Mouse (Mus musculus): Measurements from ENCODE around the gene Cpsf4l. TPM values are rescaled to one million over a fixed set of nuclear protein-coding genes. Genes with fewer than 3 reads are reported as not detected.
"Not testable (repeated sequence)": the region's sequence is repeated elsewhere in the genome, so short reads cannot be mapped to it uniquely, and the experiment has no call there.

The Cpsf4l gene
- total RNA-seq, 2 experiments from 2014 or later: not detected

GRCm38 (mm10) chr11:113668857-113669256, 41.0 kb downstream of the Cpsf4l start:
- no peak for DNase-seq (ENCODE audit: low spot score in 2 of 2)

- no peak for DNase-seq (ENCODE audit: low spot score in 2 of 2)
These were observed 42.1 kb downstream of the Cpsf4l start for GRCm38 (mm10) chr11:113667704-113668103.

GRCm38 (mm10) chr11:113667122-113667521, 42.7 kb downstream of the Cpsf4l start:
- DNase-seq (ENCODE audit: low spot score in 2 of 2): no peak

- no peak for DNase-seq (ENCODE audit: low spot score in 2 of 2)
These were observed 43.2 kb downstream of the Cpsf4l start for GRCm38 (mm10) chr11:113666648-113667047.

- no peak for DNase-seq (ENCODE audit: low spot score in 2 of 2)
These were observed 43.6 kb downstream of the Cpsf4l start for GRCm38 (mm10) chr11:113666205-113666604.

GRCm38 (mm10) chr11:113664279-113664678, 45.5 kb downstream of the Cpsf4l start:
- DNase-seq (ENCODE audit: low spot score in 2 of 2): no peak

GRCm38 (mm10) chr11:113661835-113662351, 47.9 kb downstream of the Cpsf4l start:
- no peak for DNase-seq (ENCODE audit: low spot score in 2 of 2)

- DNase-seq (ENCODE audit: low spot score in 2 of 2): no peak
These were observed 48.9 kb downstream of the Cpsf4l start for GRCm38 (mm10) chr11:113660940-113661339.

GRCm38 (mm10) chr11:113660213-113660612, 49.6 kb downstream of the Cpsf4l start:
- not testable (repeated sequence) for DNase-seq (ENCODE audit: low spot score in 2 of 2)

- no peak for DNase-seq (ENCODE audit: low spot score in 2 of 2)
These were observed 51.1 kb downstream of the Cpsf4l start for GRCm38 (mm10) chr11:113658763-113659162.

- DNase-seq (ENCODE audit: low spot score in 2 of 2): no peak
These were observed 51.5 kb downstream of the Cpsf4l start for GRCm38 (mm10) chr11:113658319-113658718.

GRCm38 (mm10) chr11:113657221-113657620, 52.6 kb downstream of the Cpsf4l start:
- DNase-seq (ENCODE audit: low spot score in 2 of 2): no peak

- DNase-seq (ENCODE audit: low spot score in 2 of 2): no peak
These were observed 53.3 kb downstream of the Cpsf4l start for GRCm38 (mm10) chr11:113656511-113656932.

- peak in 1 of 2 experiments; percentile 64 for DNase-seq (ENCODE audit: low spot score in 2 of 2)
These were observed 55.1 kb downstream of the Cpsf4l start for GRCm38 (mm10) chr11:113654561-113655270.

GRCm38 (mm10) chr11:113654105-113654504, 55.7 kb downstream of the Cpsf4l start:
- DNase-seq (ENCODE audit: low spot score in 2 of 2): no peak

GRCm38 (mm10) chr11:113652516-113652915, 57.3 kb downstream of the Cpsf4l start:
- no peak for DNase-seq (ENCODE audit: low spot score in 2 of 2)

- DNase-seq (ENCODE audit: low spot score in 2 of 2): peak in 1 of 2 experiments; percentile 55
These were observed 57.9 kb downstream of the Cpsf4l start for GRCm38 (mm10) chr11:113651907-113652273.

GRCm38 (mm10) chr11:113651206-113651906, 58.5 kb downstream of the Cpsf4l start:
- peak in 1 of 2 experiments; percentile 59 for DNase-seq (ENCODE audit: low spot score in 2 of 2)

- peak in 1 of 2 experiments; percentile 69 for DNase-seq (ENCODE audit: low spot score in 2 of 2)
These were observed 60.2 kb downstream of the Cpsf4l start, which contains the start of gene Slc39a11 for GRCm38 (mm10) chr11:113649353-113650210. TSS of gene Slc39a11 (minus strand) at chr11:113650079.

GRCm38 (mm10) chr11:113648690-113649352, 61.0 kb downstream of the Cpsf4l start, which contains the start of gene Cog1:
TSS of gene Cog1 (plus strand) at chr11:113649169.
- DNase-seq (ENCODE audit: low spot score in 2 of 2): no peak
